Mouse (Mus musculus) liver, embryonic 14.5 days (tissue): ENCODE results near the gene Wnk2.

Experiments
- CTCF ChIP-seq: IDR thresholded peaks from 2 replicates; pipeline ENCODE4 v1.5.1; 2016; ENCODE audit warnings: antibody characterized with exemption, low read depth, control low read depth
- EP300 ChIP-seq: IDR thresholded peaks from 2 replicates; pipeline ENCODE4 v1.6.1; 2016; ENCODE audit warnings: antibody characterized with exemption, low read depth

- TF ChIP-seq CTCF (no peak), EP300 (no peak)
These were observed 54.3 kb downstream of the Wnk2 start for GRCm38 (mm10) chr13:49093471-49093891.
